In the genomic region with DNA sequence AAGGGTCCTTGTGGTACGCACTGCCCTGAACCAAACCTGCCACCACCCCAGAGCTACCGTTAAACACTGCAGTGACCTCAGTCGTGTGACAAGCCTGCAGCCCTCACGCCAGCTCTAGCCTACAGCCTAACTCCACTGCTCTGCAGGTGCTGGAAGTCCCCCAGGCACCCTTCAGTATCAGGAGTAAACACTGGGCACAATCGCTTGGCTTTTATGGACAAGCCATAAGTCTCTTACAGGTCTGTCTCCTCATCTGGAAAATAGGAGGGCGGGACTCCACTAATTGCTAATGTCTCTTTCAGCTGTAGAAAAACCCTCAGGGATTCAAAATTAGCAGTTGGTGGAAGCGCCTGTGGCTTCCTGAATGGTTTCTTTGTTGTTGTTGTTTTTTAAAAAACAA, we compare ENCODE assay signal across 18 mouse cellular contexts. TPM values are rescaled to one million over a fixed set of nuclear protein-coding genes. Genes with fewer than 3 reads are reported as not detected.
DNase-seq lines count a peak whose midpoint lies in the region; ATAC-seq and TF ChIP-seq lines count a peak whose summit lies in the region.
"Had no signal": no experiment of that assay in that cellular context is flagged by ENCODE, and none has a peak within 500 bp of the region (broad histone marks: within the 10 kb centered on the region; RNA-seq: fewer than 3 reads in every experiment).

No protein-coding gene starts in this region.

- no peaks in the 10 kb centered on the region for H3K36me3 ChIP-seq in stomach, embryonic 15.5 days

- H3K9ac ChIP-seq in stomach, embryonic 15.5 days = no peak overlapping the region
- H3K9ac ChIP-seq: lung, embryonic 14.5 days had no signal

- H3K4me2 ChIP-seq in stomach, embryonic 15.5 days = no peak overlapping the region
- H3K4me2 ChIP-seq: lung, embryonic 14.5 days had no signal

- DNase-seq in gastrocnemius, adult 2 months = no peak
- no peak for DNase-seq in gastrocnemius, postnatal 14 days
- DNase-seq in layer of hippocampus, adult 2 months (ENCODE audit: low spot score in 2 of 2) = no peak
- DNase-seq in layer of hippocampus, postnatal 14 days (ENCODE audit: low spot score in 2 of 2) = no peak
- peak; percentile 68 for DNase-seq in retina, postnatal 1 day
- DNase-seq in retina, embryonic 14.5 days (ENCODE audit: low spot score) = no peak
- DNase-seq in lung, adult 2 months = no peak
- DNase-seq: kidney, postnatal 14 days; lung, embryonic 14.5 days; lung, postnatal 4 days; right cerebral cortex, postnatal 14 days; thymus, postnatal 14 days had no signal

- 68% methylated on average over 7 of the region's 7 CpGs for WGBS in stomach, embryonic 15.5 days
- 66% methylated on average over 7 of the region's 7 CpGs for WGBS in lung, adult 2 months

- H3K27me3 ChIP-seq in stomach, embryonic 15.5 days (replicated peaks) = no peaks in the 10 kb centered on the region

- TF ChIP-seq CTCF in gastrocnemius, adult 2 months (IDR thresholded peaks at IDR 0.05) = no peak
- no peak for TF ChIP-seq CTCF in layer of hippocampus, adult 2 months (conservative IDR thresholded peaks at IDR 0.05)
- no peak for TF ChIP-seq CTCF in lung, adult 2 months (IDR thresholded peaks at IDR 0.05; ENCODE audit: insufficient read depth, low read length)

- no peak overlapping the region for H3K4me3 ChIP-seq in gastrocnemius, adult 2 months
- H3K4me3 ChIP-seq in layer of hippocampus, adult 2 months = no peak overlapping the region
- H3K4me3 ChIP-seq in stomach, embryonic 15.5 days (replicated peaks) = no peak overlapping the region
- H3K4me3 ChIP-seq in lung, adult 2 months (replicated peaks; ENCODE audit: extremely low read depth, low read depth, low read length) = no peak overlapping the region
- H3K4me3 ChIP-seq: erythroblast, embryonic 14.5 days had no signal

- H3K27ac ChIP-seq in gastrocnemius, adult 2 months = peak overlapping the region; percentile 68
- peak overlapping the region; percentile 62; the same call in 1 of the 2 replicates for H3K27ac ChIP-seq in layer of hippocampus, adult 2 months
- H3K27ac ChIP-seq in stomach, embryonic 15.5 days = no peak overlapping the region

- H3K4me1 ChIP-seq in stomach, embryonic 15.5 days = no peaks in the 10 kb centered on the region
- no peaks in the 10 kb centered on the region for H3K4me1 ChIP-seq in lung, adult 2 months (ENCODE audit: control insufficient read depth, insufficient read depth, low read length)

- no peak for TF ChIP-seq POLR2A in lung, adult 2 months (IDR thresholded peaks at IDR 0.05; ENCODE audit: borderline replicate concordance, extremely low read depth, low read depth, low read length)

- 0 out of 2 replicates have a peak, but pooled peaks have one; percentile 22 for ATAC-seq in stomach, embryonic 15.5 days (ENCODE audit: insufficient read depth, low FRiP score, low read depth)
- ATAC-seq: midbrain, embryonic 16.5 days had no signal

- H3K9me3 ChIP-seq in stomach, embryonic 15.5 days = no peaks in the 10 kb centered on the region

- intact Hi-C loops in gastrocnemius, adult 2 months (cut with DNase I) = no loop called here
- intact Hi-C loops in gastrocnemius, postnatal 14 days (cut with DNase I; ENCODE audit: low total_unique reads) = no loop called here

RNA-seq across cellular contexts. Expression of a gene that starts 33.8 kb away (rescaled TPM):
- 10 to 100 TPM in 1 of 2 experiments, 1 to 10 TPM in 1; 6.5 to 10.1 TPM for total RNA-seq in gastrocnemius, adult 2 months (2021)
- 1 to 10 TPM; 5.4 to 5.7 TPM for total RNA-seq in gastrocnemius, postnatal 14 days (2021)
- 10 to 100 TPM in 1 of 2 experiments, 1 to 10 TPM in 1; 9.5 to 10.9 TPM for total RNA-seq in layer of hippocampus, adult 2 months (2021)
- 10 to 100 TPM; 11.0 to 11.7 TPM for total RNA-seq in layer of hippocampus, postnatal 14 days (2021)
- 17.5 and 20.2 TPM in 2 replicates for polyA plus RNA-seq in stomach, embryonic 15.5 days (2015; fragmentation: Nextera tagmentation; extraction: Ambion mirVana)
- 9.5 and 10.4 TPM in 2 replicates for polyA plus RNA-seq in lung, adult 2 months (2012; rRNA removed)

RNA-seq across cellular contexts. Expression of a gene that starts 53.2 kb away (rescaled TPM):
- total RNA-seq in gastrocnemius, adult 2 months (2021) = 1 to 10 TPM; 2.7 to 3.6 TPM
- total RNA-seq in gastrocnemius, postnatal 14 days (2021) = 1 to 10 TPM; 5.3 to 5.7 TPM
- 10 to 100 TPM; 15.1 to 16.4 TPM for total RNA-seq in layer of hippocampus, adult 2 months (2021)
- total RNA-seq in layer of hippocampus, postnatal 14 days (2021) = 10 to 100 TPM; 12.5 to 13.2 TPM
- polyA plus RNA-seq in stomach, embryonic 15.5 days (2015; fragmentation: Nextera tagmentation; extraction: Ambion mirVana) = 13.6 and 14.8 TPM in 2 replicates
- 9.3 and 11.7 TPM in 2 replicates for polyA plus RNA-seq in lung, adult 2 months (2012; rRNA removed)

RNA-seq across cellular contexts. Expression of a gene that starts 54.7 kb away (rescaled TPM):
- total RNA-seq in gastrocnemius, adult 2 months (2021) = not detected
- not detected for total RNA-seq in gastrocnemius, postnatal 14 days (2021)
- total RNA-seq in layer of hippocampus, adult 2 months (2021) = not detected
- not detected for total RNA-seq in layer of hippocampus, postnatal 14 days (2021)
- 0.13 and 0.15 TPM in 2 replicates for polyA plus RNA-seq in stomach, embryonic 15.5 days (2015; fragmentation: Nextera tagmentation; extraction: Ambion mirVana)
- polyA plus RNA-seq in lung, adult 2 months (2012; rRNA removed) = 0.08 and 0.11 TPM in 2 replicates
- total RNA-seq: ES-E14; gastrocnemius, postnatal 4 days; left cerebral cortex, adult 8-10 months had no signal
- polyA plus RNA-seq: lung, embryonic 14.5 days had no signal

RNA-seq across cellular contexts. Expression of a gene that starts 56.3 kb away (rescaled TPM):
- total RNA-seq in gastrocnemius, adult 2 months (2021) = 10 to 100 TPM; 21.4 to 22.7 TPM
- total RNA-seq in gastrocnemius, postnatal 14 days (2021) = 10 to 100 TPM; 13.3 to 16.8 TPM
- total RNA-seq in layer of hippocampus, adult 2 months (2021) = 10 to 100 TPM; 25.3 to 25.7 TPM
- total RNA-seq in layer of hippocampus, postnatal 14 days (2021) = 10 to 100 TPM; 27.1 to 27.8 TPM
- polyA plus RNA-seq in stomach, embryonic 15.5 days (2015; fragmentation: Nextera tagmentation; extraction: Ambion mirVana) = 22.9 and 25.5 TPM in 2 replicates
- 6.9 and 10.4 TPM in 2 replicates for polyA plus RNA-seq in lung, adult 2 months (2012; rRNA removed)
